Mouse (Mus musculus): ENCODE results near the gene Dcaf7.
"Not testable (repeated sequence)": the region's sequence is repeated elsewhere in the genome, so short reads cannot be mapped to it uniquely, and the experiment has no call there.

The Dcaf7 gene

GRCm38 (mm10) chr11:106045780-106046179, 9.1 kb downstream of the Dcaf7 start:
- no peak for DNase-seq

DNA sequence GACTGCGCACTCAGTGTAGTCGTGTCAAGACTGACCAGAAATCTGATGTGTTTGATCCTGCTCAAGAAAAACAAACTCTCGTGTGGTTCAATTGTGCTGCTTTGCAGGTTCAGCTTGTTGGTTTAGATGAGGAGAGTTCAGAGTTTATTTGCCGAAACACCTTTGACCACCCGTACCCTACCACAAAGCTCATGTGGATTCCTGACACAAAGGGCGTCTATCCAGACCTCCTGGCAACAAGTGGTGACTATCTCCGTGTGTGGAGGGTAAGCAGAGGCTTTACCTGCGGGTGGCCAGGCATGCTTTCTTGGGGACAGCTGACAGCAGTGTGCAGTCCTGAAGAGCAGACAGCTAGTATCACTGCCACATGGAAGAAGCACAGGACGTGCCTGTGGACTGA, 9.9 kb downstream of the Dcaf7 start:
- no peak for DNase-seq

- DNase-seq = no peak
Observed at GRCm38 (mm10) chr11:106053921-106054320, 17.2 kb downstream of the Dcaf7 start.

GRCm38 (mm10) chr11:106054600-106054999, 17.9 kb downstream of the Dcaf7 start:
- DNase-seq = no peak

DNA sequence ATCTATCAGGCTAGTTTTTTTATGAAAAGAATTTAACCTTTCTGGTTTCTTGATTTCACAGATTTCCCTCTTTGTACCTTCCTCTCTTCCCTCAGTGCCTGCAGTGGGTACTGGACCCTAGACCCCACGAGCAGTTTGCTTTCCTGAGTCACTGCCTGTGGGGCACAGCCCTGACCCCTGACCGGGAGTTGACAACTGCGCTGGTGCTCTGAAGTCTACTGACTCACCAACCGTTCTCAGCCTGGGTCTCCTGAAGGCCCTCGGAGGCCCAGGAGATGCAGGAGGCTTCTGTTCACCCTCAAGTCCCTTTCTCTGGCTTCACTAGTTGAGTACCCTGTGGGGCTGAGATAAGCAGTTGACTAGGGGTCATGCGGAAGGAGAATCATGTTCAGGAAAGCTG, 18.7 kb downstream of the Dcaf7 start:
- no peak for DNase-seq

DNA sequence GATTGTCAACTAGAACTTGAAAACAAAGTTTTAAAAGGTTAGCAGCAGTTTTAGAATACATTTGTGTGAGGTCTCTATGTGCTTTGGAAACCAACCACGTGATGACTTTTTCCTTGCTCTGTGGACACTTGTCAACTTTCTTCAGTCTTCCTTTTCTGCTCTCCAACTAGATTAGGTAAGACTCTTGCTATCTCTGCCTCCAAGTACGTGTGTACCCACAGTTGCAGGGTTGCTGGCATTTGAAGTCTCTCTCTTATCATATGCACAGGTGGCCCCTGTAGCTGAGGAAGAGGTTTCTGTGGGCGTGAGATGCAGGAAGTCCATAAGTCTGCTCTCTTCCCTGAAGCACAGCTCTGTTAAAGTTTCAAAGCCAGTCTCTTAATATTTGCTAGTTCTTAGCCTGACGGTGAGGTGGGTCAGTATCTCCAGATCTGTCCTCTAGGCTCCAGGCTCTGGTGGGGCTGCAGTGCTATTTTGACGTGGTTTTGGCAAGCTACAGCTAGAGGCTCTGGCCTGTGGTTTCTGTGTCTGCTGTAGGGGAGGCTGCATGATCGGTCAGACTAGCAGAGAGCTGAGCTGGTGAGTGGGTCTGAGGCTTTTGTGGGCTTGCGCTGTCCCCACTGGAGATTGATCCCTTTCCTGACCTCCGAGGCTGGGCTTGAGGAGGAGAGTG, 20.3 kb downstream of the Dcaf7 start:
- no peak for DNase-seq

DNA sequence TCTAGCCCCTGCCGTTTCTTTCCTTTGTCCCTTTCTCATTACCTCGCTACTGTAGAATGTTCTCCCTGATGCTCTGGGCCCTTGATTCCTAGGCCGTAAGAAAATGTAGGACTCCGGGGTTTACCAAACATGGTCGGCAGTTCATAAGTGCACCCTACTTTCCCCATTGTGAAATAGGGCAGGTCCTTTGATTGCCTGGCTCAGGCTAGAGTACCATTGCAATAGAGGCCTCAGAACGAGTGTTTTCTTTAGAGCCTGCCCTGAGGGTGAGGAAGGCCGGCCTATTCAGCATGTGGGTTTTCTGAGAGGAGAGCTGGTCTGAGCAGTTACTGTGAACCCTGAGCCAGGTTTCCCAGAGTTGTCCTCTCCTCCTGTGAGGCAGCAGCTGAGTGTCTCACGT, 21.3 kb downstream of the Dcaf7 start:
- DNase-seq = no peak

- DNase-seq = no peak
Observed at GRCm38 (mm10) chr11:106060549-106060948, 23.9 kb downstream of the Dcaf7 start.

DNA sequence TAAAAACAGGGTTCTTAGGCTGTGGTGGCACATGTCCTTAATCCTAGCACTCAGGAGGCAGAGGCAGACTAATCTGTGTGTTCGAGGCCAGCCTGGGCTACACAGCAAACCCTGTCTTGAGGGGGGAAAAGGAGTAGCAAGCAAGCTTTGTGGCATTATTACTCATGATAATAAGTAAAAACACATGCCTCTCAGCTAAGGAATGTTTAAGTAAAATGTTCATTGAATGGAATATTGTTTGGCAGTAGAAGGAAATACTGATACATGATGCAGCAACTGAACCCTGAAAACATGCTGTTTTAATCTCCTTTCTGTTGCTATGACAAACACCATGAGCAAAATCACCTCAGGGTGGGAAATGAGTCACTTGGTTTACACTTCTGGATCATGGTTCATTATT, 24.6 kb downstream of the Dcaf7 start:
- no peak for DNase-seq

GRCm38 (mm10) chr11:106063756-106064155, 27.1 kb downstream of the Dcaf7 start:
- no peak for DNase-seq

GRCm38 (mm10) chr11:106065073-106065922, 28.6 kb downstream of the Dcaf7 start:
- DNase-seq = no peak

- DNase-seq = peak; percentile 90
Observed at GRCm38 (mm10) chr11:106065923-106066571, 29.4 kb downstream of the Dcaf7 start, which contains the start of gene Taco1. Gene Taco1, plus strand, starts transcription at chr11:106066061.

DNA sequence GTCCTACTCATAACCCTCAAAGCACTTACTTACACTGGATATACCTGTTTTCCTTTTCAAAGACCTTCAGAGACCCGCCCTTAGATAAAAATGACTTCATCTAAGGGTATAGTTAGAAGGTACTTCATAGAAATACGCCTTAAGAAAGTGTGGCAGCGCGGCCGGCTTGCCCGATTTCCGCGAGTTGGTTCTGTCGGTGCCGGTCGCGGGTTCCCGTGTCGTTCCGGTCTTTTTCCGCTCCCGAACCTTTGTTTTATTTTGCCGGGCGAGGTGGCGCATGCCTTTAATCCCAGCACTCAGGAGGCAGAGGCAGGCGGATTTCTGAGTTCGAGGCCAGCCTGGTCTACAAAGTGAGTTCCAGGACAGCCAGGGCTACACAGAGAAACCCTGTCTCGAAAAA, 29.9 kb downstream of the Dcaf7 start:
- DNase-seq = not testable (repeated sequence)

DNA sequence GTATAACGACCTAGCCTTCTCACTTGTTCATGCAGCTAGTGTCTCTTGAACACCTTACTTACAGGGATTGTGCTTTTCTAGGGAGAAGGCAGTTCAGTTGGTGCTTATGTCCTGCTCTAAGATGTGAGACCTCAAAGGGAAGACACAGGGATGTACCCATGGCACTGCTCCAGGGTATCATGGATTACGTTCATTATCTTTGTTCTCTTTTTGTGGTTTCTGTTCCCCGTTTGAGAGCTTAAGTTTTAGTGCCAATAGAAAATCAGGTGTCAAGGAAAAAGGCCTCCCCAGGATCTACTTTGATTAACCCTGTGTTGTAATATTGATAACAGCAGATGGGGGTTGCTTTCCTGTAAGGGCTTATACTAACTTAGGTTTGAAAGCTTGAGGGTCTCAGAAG, 37.1 kb downstream of the Dcaf7 start:
- no peak for DNase-seq

- no peak for DNase-seq
Observed at GRCm38 (mm10) chr11:106076321-106076720, 39.6 kb downstream of the Dcaf7 start.

DNA sequence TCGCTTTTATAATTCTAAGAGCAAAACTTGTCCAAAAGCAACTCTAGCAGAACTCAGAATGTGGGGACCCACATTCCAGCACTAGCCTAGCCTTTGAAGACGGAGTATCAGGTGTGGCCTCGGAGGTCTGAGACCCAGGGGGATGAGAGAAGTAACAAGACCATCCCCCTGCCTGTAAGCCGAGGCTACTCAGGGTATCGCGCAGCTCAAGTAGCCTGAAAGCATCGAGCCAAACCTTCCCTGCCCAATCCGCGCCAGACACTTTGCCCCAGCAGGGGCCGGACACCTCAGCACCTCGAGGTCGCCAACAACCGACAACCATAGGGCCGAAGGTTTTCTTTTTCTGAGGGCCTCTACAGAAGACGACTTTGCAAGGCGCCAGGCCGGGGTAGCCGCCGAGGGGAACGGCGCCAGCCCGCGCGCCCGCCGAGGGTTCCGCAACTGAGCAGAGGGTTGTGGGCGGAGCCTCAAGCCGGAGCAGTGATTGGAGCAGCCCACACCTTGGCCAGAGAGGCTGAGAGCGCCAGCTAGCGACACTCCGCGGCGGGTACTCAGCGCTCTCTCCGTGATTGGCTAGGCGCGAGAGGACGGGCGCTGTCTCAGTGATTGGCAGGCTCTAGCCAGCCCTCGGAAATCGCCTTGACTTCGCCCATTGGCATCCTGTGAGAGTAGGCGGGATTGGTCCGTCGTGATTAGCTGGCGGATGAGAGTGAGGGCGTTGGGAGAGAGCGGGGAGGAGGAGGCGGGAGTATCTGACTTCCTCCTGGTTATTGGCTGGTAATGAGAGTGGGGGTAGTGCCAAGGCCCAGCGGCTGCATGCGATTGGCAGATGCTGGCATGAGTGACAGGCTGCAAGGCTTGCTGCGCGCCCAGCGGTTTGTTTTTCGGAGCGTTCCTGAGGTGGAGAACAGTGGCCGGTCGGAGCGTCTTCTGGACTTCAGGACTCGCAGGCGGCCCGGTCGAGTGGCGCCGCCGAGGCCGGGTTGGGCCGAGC, 47.3 kb downstream of the Dcaf7 start, which contains the start of gene Map3k3:
Map3k3 (plus strand) TSS at position 906 of the 994 bp plus-strand sequence.
- peak; percentile 100 for DNase-seq

GRCm38 (mm10) chr11:106084911-106085561, 48.4 kb downstream of the Dcaf7 start:
- DNase-seq = peak; percentile 74

- DNase-seq = no peak
Observed at GRCm38 (mm10) chr11:106098223-106098622, 61.6 kb downstream of the Dcaf7 start.

- DNase-seq = no peak
Observed at GRCm38 (mm10) chr11:106102866-106103265, 66.2 kb downstream of the Dcaf7 start.

GRCm38 (mm10) chr11:106106047-106106587, 69.4 kb downstream of the Dcaf7 start:
- DNase-seq = no peak

Data from cerebellum, adult 11-12 months (tissue).